Mouse (Mus musculus) kidney, adult 2 months (tissue): ENCODE results near the gene Casq2. TPM values are rescaled to one million over a fixed set of nuclear protein-coding genes. Genes with fewer than 3 reads are reported as not detected.

Source experiments
- DNase-seq: peaks from one replicate; pipeline ENCODE4 v3.0.0; 2021
- H3K27ac ChIP-seq: fragments of 200-500 bp; 2 replicates; pipeline ENCODE4 v1.5.1; 2012; ENCODE audit warnings: low read depth, low read length, control low read depth, inconsistent platforms; ENCODE audit not compliant: insufficient read depth
- H3K27me3 ChIP-seq: fragments of 200-500 bp; replicated peaks from 2 replicates; pipeline ENCODE4 v1.6.1; 2012; ENCODE audit warnings: mild to moderate bottlenecking, moderate library complexity, low read length, inconsistent platforms; ENCODE audit not compliant: control insufficient read depth, insufficient read depth
- H3K36me3 ChIP-seq: fragments of 200-500 bp; 2 replicates; pipeline ENCODE4 v1.6.1; 2012; ENCODE audit warnings: mild to moderate bottlenecking, moderate library complexity, low read length, inconsistent platforms; ENCODE audit not compliant: control insufficient read depth, insufficient read depth
- H3K4me1 ChIP-seq: fragments of 200-500 bp; 2 replicates; pipeline ENCODE4 v1.6.1; 2011; ENCODE audit warnings: low read length; ENCODE audit not compliant: control insufficient read depth, insufficient read depth
- H3K4me3 ChIP-seq: fragments of 200-500 bp; 2 replicates; pipeline ENCODE4 v1.5.1; 2011; ENCODE audit warnings: mild to moderate bottlenecking, low read depth, low read length, control low read depth; ENCODE audit not compliant: insufficient read depth
- CTCF ChIP-seq: fragments of 200-500 bp; conservative IDR thresholded peaks from 2 replicates; pipeline ENCODE4 v1.5.1; 2011; ENCODE audit warnings: low read depth, mild to moderate bottlenecking, control low read depth, low read length, moderate library complexity, mixed read lengths; ENCODE audit not compliant: insufficient read depth, insufficient read length
- POLR2A ChIP-seq: fragments of 200-500 bp; IDR thresholded peaks from one replicate; pipeline ENCODE4 v1.6.1; 2011; ENCODE audit warnings: low read depth, low read length, control low read depth
- WGBS: fragments of 180-500 bp; shearing (Covaris S2); methylation state at CpG from one replicate; pipeline ENCODE4 v1.1.7; 2018; 5-methylcytosine and 5-hydroxymethylcytosine counted together
- polyA plus RNA-seq: library from polyadenylated mRNA; depleted of rRNA; stranded (reverse); fragments of >200 nt; gene quantifications from 2 replicates; pipeline ENCODE4 v1.2.3, GENCODE M21; 2012

Gene Casq2
- polyA plus RNA-seq, 1 experiment, result 2.1 TPM

DNA sequence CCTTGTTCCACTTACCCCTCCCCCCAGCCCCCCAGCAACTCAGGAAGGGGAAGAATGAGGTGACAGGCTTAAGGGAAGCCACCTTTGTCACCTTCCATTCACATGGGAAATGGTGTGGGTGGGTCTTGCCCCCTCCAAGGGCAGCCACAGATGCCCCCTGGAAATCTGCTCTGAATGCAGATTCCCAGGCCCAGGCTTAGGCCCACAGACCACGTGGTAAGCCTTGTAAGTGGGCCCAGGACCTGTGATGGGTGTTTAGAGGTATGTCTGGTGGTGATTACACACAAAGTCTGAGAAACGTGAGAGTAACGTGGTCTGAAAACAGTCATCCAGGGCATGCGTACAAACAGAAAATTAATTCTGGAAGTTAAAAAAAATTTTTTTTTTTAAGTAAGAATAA, 78.7 kb downstream of the Casq2 start:
- no peak for TF ChIP-seq CTCF
- TF ChIP-seq POLR2A, result no peak
- DNase-seq, result no peak
- Histone ChIP-seq H3K4me1 (no peaks in the 10 kb centered on the region; the same call in 1 of the 2 replicates), H3K27ac (no peak overlapping the region), H3K36me3 (no peaks in the 10 kb centered on the region), H3K27me3 (no peaks in the 10 kb centered on the region), H3K4me3 (no peak overlapping the region)
- WGBS, result 67% methylated on average over 4 of the region's 4 CpGs

DNA sequence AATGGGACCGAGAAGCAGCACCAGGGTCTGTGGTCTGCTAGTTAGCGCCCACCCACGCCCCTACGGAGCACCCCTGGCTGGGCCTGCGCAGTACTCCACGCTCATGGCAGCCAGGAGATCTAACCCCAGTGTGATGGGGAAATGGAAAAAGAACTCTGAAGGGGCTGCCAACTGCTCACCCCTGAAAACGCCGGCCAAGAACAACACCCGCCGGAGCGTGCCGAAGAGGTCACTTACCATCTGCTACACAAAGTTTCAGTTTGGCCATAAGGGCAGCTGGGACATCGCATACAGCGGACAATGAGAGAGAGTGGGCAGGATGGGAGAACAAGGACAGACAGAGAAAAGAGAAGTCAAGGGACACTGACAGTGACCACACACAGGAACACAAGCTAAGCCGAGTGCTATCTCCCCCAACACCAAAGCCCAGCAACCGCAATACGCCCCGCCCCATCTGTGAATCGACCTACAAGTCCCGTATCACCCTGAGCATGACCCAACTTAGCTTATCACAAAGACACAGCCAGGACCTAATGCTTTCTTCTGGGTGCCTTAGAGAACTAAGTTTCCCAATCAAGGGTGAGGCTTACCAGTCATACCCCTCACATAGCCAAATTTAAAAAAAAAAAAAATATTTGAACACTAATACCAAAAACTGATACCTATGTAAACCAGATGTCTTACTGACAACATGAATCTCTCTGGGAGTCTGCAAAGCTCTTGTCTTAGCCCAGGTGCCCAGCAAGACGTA, 79.5 kb downstream of the Casq2 start:
- 74% methylated on average over 21 of the region's 21 CpGs for WGBS
- H3K4me1 ChIP-seq, result no peaks in the 10 kb centered on the region; the same call in 1 of the 2 replicates
- H3K4me3 ChIP-seq, result no peak overlapping the region
- H3K27ac ChIP-seq, result no peak overlapping the region
- H3K27me3 ChIP-seq, result no peaks in the 10 kb centered on the region
- TF ChIP-seq POLR2A, result no peak
- no peak for DNase-seq
- H3K36me3 ChIP-seq, result no peaks in the 10 kb centered on the region

DNA sequence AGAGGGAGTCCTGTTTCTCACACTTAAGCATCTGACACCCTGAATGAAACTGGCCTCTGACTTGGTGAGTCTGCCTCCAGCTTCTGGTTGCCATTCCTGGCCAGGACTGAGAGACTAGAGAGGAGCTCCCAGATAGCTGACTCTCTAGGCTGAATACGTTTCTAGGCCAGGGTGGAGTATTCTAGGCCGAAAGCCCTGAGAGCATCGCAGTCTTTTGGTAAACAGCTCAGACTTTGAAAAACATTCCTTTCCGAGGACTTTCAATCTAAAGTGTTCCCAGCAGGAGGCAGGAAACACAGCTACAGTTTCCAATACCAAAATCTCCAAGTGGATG, 80.0 kb downstream of the Casq2 start:
- DNase-seq, result no peak
- H3K27me3 ChIP-seq, result no peaks in the 10 kb centered on the region
- no peaks in the 10 kb centered on the region for H3K36me3 ChIP-seq
- no peaks in the 10 kb centered on the region; the same call in 1 of the 2 replicates for H3K4me1 ChIP-seq
- TF ChIP-seq POLR2A (no peak), CTCF (no peak)
- H3K4me3 ChIP-seq, result no peak overlapping the region
- no peak overlapping the region for H3K27ac ChIP-seq
- 90% methylated on average over 4 of the region's 4 CpGs for WGBS

DNA sequence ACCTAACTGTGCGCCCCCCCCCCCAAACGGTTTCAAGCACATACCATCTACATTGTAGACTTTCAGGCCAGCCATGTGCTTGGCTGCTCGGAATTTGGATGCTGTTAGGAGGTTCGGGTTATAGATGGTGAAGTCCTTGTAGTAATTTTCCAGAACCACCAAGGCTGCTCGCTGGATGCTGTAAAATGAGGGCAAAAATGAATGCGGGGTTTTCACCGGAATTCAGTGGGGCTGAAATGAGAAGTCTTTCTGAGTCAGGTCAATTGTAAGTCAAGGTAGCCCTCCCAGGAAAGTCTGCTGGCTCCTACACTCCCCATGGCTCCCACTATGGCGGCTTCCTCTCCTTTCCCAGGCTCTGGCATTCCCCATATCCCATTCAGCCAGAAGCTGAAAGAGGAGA, 80.6 kb downstream of the Casq2 start:
- no peaks in the 10 kb centered on the region for H3K27me3 ChIP-seq
- WGBS, result 92% methylated on average over 8 of the region's 8 CpGs
- TF ChIP-seq CTCF (no peak), POLR2A (no peak)
- H3K27ac ChIP-seq, result no peak overlapping the region
- DNase-seq, result no peak
- H3K4me1 ChIP-seq, result no peaks in the 10 kb centered on the region; the same call in 1 of the 2 replicates
- no peaks in the 10 kb centered on the region for H3K36me3 ChIP-seq
- no peak overlapping the region for H3K4me3 ChIP-seq

DNA sequence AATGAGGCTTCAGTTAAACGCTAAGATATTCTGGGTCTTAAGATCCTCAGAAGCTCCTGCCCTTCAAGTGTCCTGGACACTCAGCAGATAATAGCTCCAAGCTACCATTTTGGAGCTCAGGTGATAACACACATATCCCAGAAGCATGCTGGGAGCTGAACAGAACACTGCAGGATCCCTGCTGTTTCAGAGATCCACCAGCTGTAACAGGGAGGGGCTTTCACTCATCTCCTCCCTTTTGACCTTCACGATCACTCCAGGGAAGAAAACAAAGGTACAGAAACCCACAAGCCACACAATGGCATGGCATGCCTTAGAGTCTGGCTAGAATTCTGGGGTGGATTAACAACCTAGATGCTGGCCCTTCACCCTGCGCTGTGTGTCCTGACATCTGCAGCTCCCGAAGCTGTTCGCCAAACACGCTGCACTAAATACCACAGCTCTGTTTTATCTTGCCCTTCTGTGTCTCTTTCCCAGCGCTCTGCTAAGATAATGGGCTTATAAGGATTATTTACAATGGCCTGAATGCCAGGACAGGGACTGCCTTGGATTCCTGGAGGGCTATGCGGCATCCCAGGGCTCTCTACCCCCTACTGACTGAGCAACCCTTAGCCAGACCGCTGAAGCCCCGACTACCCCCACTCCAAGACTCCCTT, 81.5 kb downstream of the Casq2 start:
- WGBS, result 75% methylated on average over 10 of the region's 10 CpGs
- Histone ChIP-seq H3K36me3 (no peaks in the 10 kb centered on the region), H3K27ac (no peak overlapping the region)

DNA sequence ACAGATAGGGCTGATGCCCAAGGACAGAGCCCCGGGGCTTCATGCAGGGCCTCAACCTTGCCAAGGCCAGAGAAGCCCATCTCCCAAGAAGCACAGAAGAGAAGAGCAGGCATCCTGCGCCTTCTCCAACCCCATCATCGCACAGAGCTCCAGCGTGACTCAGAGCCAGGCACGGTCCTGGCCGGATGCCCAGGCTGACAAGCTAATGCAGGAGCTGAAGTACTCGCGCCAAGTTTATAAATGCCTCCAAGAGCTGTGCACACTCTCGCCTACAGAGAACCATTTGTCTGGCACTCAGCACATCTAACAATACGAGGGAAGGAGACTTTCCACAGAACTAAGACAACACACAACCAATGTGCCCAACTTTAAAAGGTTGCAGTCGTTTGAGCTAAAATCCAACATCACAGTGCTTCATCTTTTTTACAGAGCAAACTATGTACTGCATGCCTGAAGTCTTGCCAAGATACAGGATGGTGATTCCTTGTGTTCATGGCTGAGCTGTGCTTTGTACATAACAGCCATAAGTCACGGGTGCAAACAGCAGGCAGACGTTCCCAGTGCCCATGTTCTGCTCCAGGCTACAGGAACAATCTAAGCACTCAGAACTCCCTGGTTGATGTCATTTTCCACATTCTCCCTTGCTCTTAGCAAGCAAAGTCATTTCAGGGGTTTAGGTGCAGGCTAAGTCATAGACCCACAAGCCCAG, 83.1 kb downstream of the Casq2 start:
- DNase-seq, result peak; percentile 95
- Histone ChIP-seq H3K27me3 (no peaks in the 10 kb centered on the region), H3K27ac (no peak overlapping the region), H3K4me3 (no peak overlapping the region), H3K36me3 (no peaks in the 10 kb centered on the region), H3K4me1 (no peaks in the 10 kb centered on the region; the same call in 1 of the 2 replicates)
- no peak for TF ChIP-seq CTCF
- no peak for TF ChIP-seq POLR2A
- WGBS, result 16% methylated on average over 13 of the region's 13 CpGs

More for the DNA sequence above, 81.5 kb downstream of the Casq2 start:
- TF ChIP-seq CTCF (no peak), POLR2A (no peak)
- no peak for DNase-seq
- Histone ChIP-seq H3K4me3 (no peak overlapping the region), H3K4me1 (no peaks in the 10 kb centered on the region; the same call in 1 of the 2 replicates), H3K27me3 (no peaks in the 10 kb centered on the region)
